Mouse (Mus musculus) forebrain, postnatal 0 days (tissue): Measurements from ENCODE around the gene Clec16a. TPM values are rescaled to one million over a fixed set of nuclear protein-coding genes. Genes with fewer than 3 reads are reported as not detected.

Source experiments
- ATAC-seq: fragments of 200-750 bp; cut with Nextera tagmentation; 2 replicates; pipeline ENCODE4 v1.8.0; 2017; ENCODE audit warnings: mild to moderate bottlenecking, moderate library complexity
- DNase-seq: peaks from one replicate; pipeline ENCODE4 v3.0.0-alpha.2; 2015
- H3K27ac ChIP-seq: fragments of 300-500 bp; sonication (generic); 2 replicates; pipeline ENCODE4 v1.5.1; 2014; ENCODE audit warnings: low read depth, mild to moderate bottlenecking, antibody characterized with exemption, low read length, moderate library complexity, mixed read lengths
- H3K27me3 ChIP-seq: fragments of 300-500 bp; sonication (generic); 2 replicates; pipeline ENCODE4 v1.6.1; 2014; ENCODE audit warnings: mild to moderate bottlenecking, low read length, mixed read lengths; ENCODE audit not compliant: insufficient read depth
- H3K36me3 ChIP-seq: fragments of 300-500 bp; sonication (generic); 2 replicates; pipeline ENCODE4 v1.6.1; 2014; ENCODE audit warnings: mild to moderate bottlenecking, moderate library complexity; ENCODE audit not compliant: insufficient read depth
- H3K4me1 ChIP-seq: fragments of 300-500 bp; sonication (generic); 2 replicates; pipeline ENCODE4 v1.6.1; 2014; ENCODE audit warnings: antibody characterized with exemption; ENCODE audit not compliant: insufficient read depth
- H3K4me2 ChIP-seq: fragments of 300-500 bp; sonication (generic); 2 replicates; pipeline ENCODE4 v1.6.1; 2014; ENCODE audit warnings: low read depth, mild to moderate bottlenecking, moderate library complexity
- H3K4me3 ChIP-seq: fragments of 300-500 bp; sonication (generic); 2 replicates; pipeline ENCODE4 v1.5.1; 2014; ENCODE audit warnings: low read depth, low read length, mixed read lengths
- H3K9ac ChIP-seq: fragments of 300-500 bp; sonication (generic); 2 replicates; pipeline ENCODE4 v1.6.1; 2014; ENCODE audit warnings: mild to moderate bottlenecking
- H3K9me3 ChIP-seq: fragments of 300-500 bp; sonication (generic); 2 replicates; pipeline ENCODE4 v1.6.1; 2016; ENCODE audit warnings: low read length
- CTCF ChIP-seq: sonication (generic); IDR thresholded peaks from 2 replicates; pipeline ENCODE4 v1.5.1; 2016; ENCODE audit warnings: antibody characterized with exemption, control low read depth, low read depth
- WGBS: fragments of 180-500 bp; shearing (Covaris S2); extraction: QIAGEN DNeasy Blood & Tissue Kit; methylation state at CpG from one replicate; pipeline ENCODE4 v1.1.7; 2014; 5-methylcytosine and 5-hydroxymethylcytosine counted together
- polyA plus RNA-seq: library from polyadenylated mRNA; unstranded; fragments of >200 nt; fragmentation: Nextera tagmentation; extraction: Ambion mirVana; gene quantifications from 2 replicates; pipeline ENCODE4 v1.2.1, GENCODE M21; 2015
- total RNA-seq: library from RNA; depleted of rRNA; stranded (reverse); fragments of >200 nt; gene quantifications from 2 replicates; pipeline ENCODE4 v1.2.3, GENCODE M21; 2014

The Clec16a gene
- total and polyA plus RNA-seq, 2 experiments from 2014 or later: 52.3 to 65.8 TPM

GRCm38 (mm10) chr16:10546865-10547264, 1.7 kb downstream of the Clec16a start:
- no peaks in the 10 kb centered on the region for H3K36me3 ChIP-seq
- no peak for DNase-seq
- WGBS: 51% methylated on average over 3 of the region's 3 CpGs
- ATAC-seq: no peak
- no peak overlapping the region for H3K4me3 ChIP-seq
- H3K4me1 ChIP-seq: peaks cover 14% of the 10 kb centered on the region
- H3K27ac ChIP-seq: no peak overlapping the region
- 0 out of 2 replicates have a peak overlapping the region, but pooled peaks have one; percentile 79 for H3K9ac ChIP-seq
- H3K4me2 ChIP-seq: 0 out of 2 replicates have a peak overlapping the region, but pooled peaks have one; percentile 76
- no peak for TF ChIP-seq CTCF
- H3K9me3 ChIP-seq: no peaks in the 10 kb centered on the region
- H3K27me3 ChIP-seq: no peaks in the 10 kb centered on the region

- no peak overlapping the region for H3K4me3 ChIP-seq
- WGBS: 64% methylated on average over 3 of the region's 3 CpGs
- TF ChIP-seq CTCF: no peak
- DNase-seq (no peak), ATAC-seq (no peak)
- H3K27me3 ChIP-seq: no peaks in the 10 kb centered on the region
- no peaks in the 10 kb centered on the region for H3K9me3 ChIP-seq
- H3K9ac ChIP-seq: no peak overlapping the region
- H3K4me2 ChIP-seq: no peak overlapping the region
- peaks cover 11% of the 10 kb centered on the region for H3K4me1 ChIP-seq
- H3K27ac ChIP-seq: no peak overlapping the region
- H3K36me3 ChIP-seq: no peaks in the 10 kb centered on the region
Observed at GRCm38 (mm10) chr16:10548938-10549337, 3.8 kb downstream of the Clec16a start.

GRCm38 (mm10) chr16:10549600-10549999, 4.5 kb downstream of the Clec16a start:
- Histone ChIP-seq H3K4me2 (no peak overlapping the region), H3K4me1 (peaks cover 11% of the 10 kb centered on the region), H3K9me3 (no peaks in the 10 kb centered on the region), H3K27me3 (no peaks in the 10 kb centered on the region), H3K4me3 (no peak overlapping the region), H3K9ac (no peak overlapping the region), H3K27ac (no peak overlapping the region), H3K36me3 (no peaks in the 10 kb centered on the region)
- ATAC-seq (no peak), DNase-seq (no peak)
- WGBS: 63% methylated on average over 2 of the region's 2 CpGs
- no peak for TF ChIP-seq CTCF

GRCm38 (mm10) chr16:10551592-10551991, 6.5 kb downstream of the Clec16a start:
- H3K27ac ChIP-seq: no peak overlapping the region
- ATAC-seq (no peak), DNase-seq (no peak)
- peaks cover 3% of the 10 kb centered on the region for H3K4me1 ChIP-seq
- H3K36me3 ChIP-seq: no peaks in the 10 kb centered on the region
- no peaks in the 10 kb centered on the region for H3K9me3 ChIP-seq
- no peak overlapping the region for H3K4me3 ChIP-seq
- H3K4me2 ChIP-seq: no peak overlapping the region
- TF ChIP-seq CTCF: no peak
- H3K9ac ChIP-seq: no peak overlapping the region
- no peaks in the 10 kb centered on the region for H3K27me3 ChIP-seq
- WGBS: 82% methylated on average over 4 of the region's 4 CpGs

GRCm38 (mm10) chr16:10553858-10554257, 8.7 kb downstream of the Clec16a start:
- no peak for ATAC-seq
- no peak overlapping the region for H3K27ac ChIP-seq

GRCm38 (mm10) chr16:10559991-10560390, 14.9 kb downstream of the Clec16a start:
- WGBS: 92% methylated on average over 8 of the region's 8 CpGs
- H3K4me2 ChIP-seq: no peak overlapping the region
- H3K27me3 ChIP-seq: no peaks in the 10 kb centered on the region
- no peak for TF ChIP-seq CTCF
- DNase-seq (no peak), ATAC-seq (no peak)
- H3K9ac ChIP-seq: no peak overlapping the region
- H3K36me3 ChIP-seq: peaks cover 19% of the 10 kb centered on the region
- H3K4me3 ChIP-seq: no peak overlapping the region
- no peaks in the 10 kb centered on the region for H3K4me1 ChIP-seq
- H3K27ac ChIP-seq: no peak overlapping the region
- H3K9me3 ChIP-seq: no peaks in the 10 kb centered on the region

More at GRCm38 (mm10) chr16:10553858-10554257, 8.7 kb downstream of the Clec16a start:
- no peaks in the 10 kb centered on the region for H3K36me3 ChIP-seq
- H3K4me3 ChIP-seq: no peak overlapping the region
- H3K9me3 ChIP-seq: no peaks in the 10 kb centered on the region
- 91% methylated on average over 2 of the region's 2 CpGs for WGBS
- H3K27me3 ChIP-seq: no peaks in the 10 kb centered on the region
- no peak overlapping the region for H3K4me2 ChIP-seq
- no peak for DNase-seq
- no peak overlapping the region for H3K9ac ChIP-seq
- H3K4me1 ChIP-seq: no peaks in the 10 kb centered on the region
- TF ChIP-seq CTCF: no peak

- Histone ChIP-seq H3K9ac (no peak overlapping the region), H3K9me3 (no peaks in the 10 kb centered on the region), H3K27ac (no peak overlapping the region), H3K36me3 (peaks cover 44% of the 10 kb centered on the region), H3K27me3 (no peaks in the 10 kb centered on the region), H3K4me1 (no peaks in the 10 kb centered on the region), H3K4me3 (no peak overlapping the region), H3K4me2 (no peak overlapping the region)
- peak; percentile 92 for TF ChIP-seq CTCF
- ATAC-seq: peak; percentile 79
- peak; percentile 71 for DNase-seq
- WGBS: 37% methylated on average over 4 of the region's 4 CpGs
Observed at GRCm38 (mm10) chr16:10565278-10565885, 20.2 kb downstream of the Clec16a start.
